Mouse (Mus musculus): ENCODE measurements around the gene Il1r2.

- TF ChIP-seq CTCF (conservative IDR thresholded peaks at IDR 0.05; ENCODE audit: insufficient read depth, insufficient read length, low read depth, low read length) (no peak), POLR2A (IDR thresholded peaks at IDR 0.05; ENCODE audit: low read depth, low read length) (no peak)
Measured at GRCm38 (mm10) chr1:40156096-40156495, 82.2 kb downstream of the Il1r2 start.
